13 mouse cellular contexts compared by ENCODE assay signal in genomic region chr7:96357550-96357949, GRCm38 (mm10).
A peak's percentile ranks its signal among the peaks of the same experiment; 100 is the strongest.
DNase-seq lines count a peak whose midpoint lies in the region; ATAC-seq and TF ChIP-seq lines count a peak whose summit lies in the region.
"Had no signal": no experiment of that assay in that cellular context is flagged by ENCODE, and none has a peak within 500 bp of the region (broad histone marks: within the 10 kb centered on the region; RNA-seq: fewer than 3 reads in every experiment).

No protein-coding gene starts in this region.

- no peak for TF ChIP-seq POLR2A in cerebellum, adult 2 months (IDR thresholded peaks at IDR 0.05; ENCODE audit: borderline replicate concordance, insufficient read depth, low read length)

- no peaks in the 10 kb centered on the region for H3K27me3 ChIP-seq in hindbrain, embryonic 10.5 days (ENCODE audit: insufficient read depth, poor library complexity, severe bottlenecking)
- H3K27me3 ChIP-seq in hindbrain, embryonic 11.5 days (ENCODE audit: control insufficient read depth, insufficient read depth, low read length) = no peaks in the 10 kb centered on the region
- H3K27me3 ChIP-seq in cerebellum, adult 2 months (ENCODE audit: control insufficient read depth, insufficient read depth, low read length) = no peaks in the 10 kb centered on the region; the same call in 1 of the 2 replicates
- no peaks in the 10 kb centered on the region for H3K27me3 ChIP-seq in forebrain, embryonic 13.5 days
- no peaks in the 10 kb centered on the region for H3K27me3 ChIP-seq in stomach, postnatal 0 days (ENCODE audit: control insufficient read depth, insufficient read depth, low read length)
- H3K27me3 ChIP-seq: neural tube, embryonic 12.5 days had no signal

- WGBS in hindbrain, embryonic 10.5 days = 64% methylated on average over 6 of the region's 6 CpGs
- 69% methylated on average over 6 of the region's 6 CpGs for WGBS in hindbrain, embryonic 11.5 days
- WGBS in cerebellum, adult 2 months = 12% methylated on average over 6 of the region's 6 CpGs
- 53% methylated on average over 6 of the region's 6 CpGs for WGBS in forebrain, embryonic 13.5 days
- WGBS in stomach, postnatal 0 days = 27% methylated on average over 6 of the region's 6 CpGs

- no peak overlapping the region for H3K4me3 ChIP-seq in hindbrain, embryonic 10.5 days
- H3K4me3 ChIP-seq in hindbrain, embryonic 11.5 days (ENCODE audit: low read depth, low read length) = no peak overlapping the region
- no peak overlapping the region for H3K4me3 ChIP-seq in cerebellum, adult 2 months (replicated peaks; ENCODE audit: insufficient read depth, low read depth, low read length)
- H3K4me3 ChIP-seq in forebrain, embryonic 13.5 days = no peak overlapping the region
- H3K4me3 ChIP-seq in stomach, postnatal 0 days (ENCODE audit: low read depth, low read length) = no peak overlapping the region
- H3K4me3 ChIP-seq: neural tube, embryonic 12.5 days had no signal

- TF ChIP-seq EP300 in stomach, postnatal 0 days (optimal IDR thresholded peaks at IDR 0.05) = no peak

- H3K9ac ChIP-seq in hindbrain, embryonic 11.5 days (ENCODE audit: low read depth, low read length) = no peak overlapping the region
- H3K9ac ChIP-seq in forebrain, embryonic 13.5 days = no peak overlapping the region
- H3K9ac ChIP-seq in stomach, postnatal 0 days (ENCODE audit: low read length) = no peak overlapping the region
- H3K9ac ChIP-seq: neural tube, embryonic 12.5 days had no signal

- H3K36me3 ChIP-seq in hindbrain, embryonic 10.5 days = no peaks in the 10 kb centered on the region
- H3K36me3 ChIP-seq in hindbrain, embryonic 11.5 days (ENCODE audit: control insufficient read depth, insufficient read depth, low read length) = no peaks in the 10 kb centered on the region
- no peaks in the 10 kb centered on the region for H3K36me3 ChIP-seq in forebrain, embryonic 13.5 days (ENCODE audit: poor library complexity, severe bottlenecking)
- no peaks in the 10 kb centered on the region for H3K36me3 ChIP-seq in stomach, postnatal 0 days (ENCODE audit: control insufficient read depth, insufficient read depth, low read length)
- H3K36me3 ChIP-seq: neural tube, embryonic 12.5 days had no signal

- no peak for DNase-seq in hindbrain, embryonic 10.5 days (ENCODE audit: low spot score)
- DNase-seq in hindbrain, embryonic 11.5 days (ENCODE audit: low spot score) = no peak
- peak; percentile 40 to 59 for DNase-seq in cerebellum, adult 2 months
- DNase-seq in heart, postnatal 10 days = peak; percentile 69 to 73
- DNase-seq in stomach, postnatal 0 days (ENCODE audit: low spot score) = no peak
- DNase-seq in adrenal gland, adult 18-20 months (ENCODE audit: low spot score in 2 of 2) = no peak
- no peak for DNase-seq in adrenal gland, postnatal 25 days
- DNase-seq: adrenal gland, postnatal 36 days; right cerebral cortex, postnatal 4 days had no signal

- peaks cover 30% of the 10 kb centered on the region for H3K4me1 ChIP-seq in hindbrain, embryonic 10.5 days (replicated peaks)
- H3K4me1 ChIP-seq in hindbrain, embryonic 11.5 days (replicated peaks; ENCODE audit: control insufficient read depth, insufficient read depth, low read length) = no peaks in the 10 kb centered on the region
- H3K4me1 ChIP-seq in cerebellum, adult 2 months (ENCODE audit: control insufficient read depth, insufficient read depth, low read length) = peaks cover 13% of the 10 kb centered on the region
- H3K4me1 ChIP-seq in forebrain, embryonic 13.5 days = peaks cover 23% of the 10 kb centered on the region
- H3K4me1 ChIP-seq in stomach, postnatal 0 days (replicated peaks; ENCODE audit: control insufficient read depth, insufficient read depth) = no peaks in the 10 kb centered on the region
- H3K4me1 ChIP-seq: neural tube, embryonic 12.5 days had no signal

- no peak for ATAC-seq in hindbrain, embryonic 11.5 days (ENCODE audit: low FRiP score)
- ATAC-seq in forebrain, embryonic 13.5 days = peak; percentile 43; the same call in 1 of the 2 replicates
- no peak for ATAC-seq in stomach, postnatal 0 days (ENCODE audit: low FRiP score, low TSS enrichment)
- ATAC-seq: CD4-positive, CD25-positive, alpha-beta regulatory T cell, adult 4 months had no signal

- no peaks in the 10 kb centered on the region for H3K9me3 ChIP-seq in hindbrain, embryonic 10.5 days
- H3K9me3 ChIP-seq in hindbrain, embryonic 11.5 days (ENCODE audit: control insufficient read depth, low read length) = no peaks in the 10 kb centered on the region
- no peaks in the 10 kb centered on the region for H3K9me3 ChIP-seq in forebrain, embryonic 13.5 days (replicated peaks)
- no peaks in the 10 kb centered on the region for H3K9me3 ChIP-seq in stomach, postnatal 0 days (ENCODE audit: control insufficient read depth, low read length)
- H3K9me3 ChIP-seq: neural tube, embryonic 12.5 days had no signal

- H3K27ac ChIP-seq in hindbrain, embryonic 10.5 days = peak overlapping the region; percentile 45; the same call in 1 of the 2 replicates
- H3K27ac ChIP-seq in hindbrain, embryonic 11.5 days (ENCODE audit: low read depth, low read length) = no peak overlapping the region
- no peak overlapping the region for H3K27ac ChIP-seq in cerebellum, adult 2 months (ENCODE audit: insufficient read depth, low read length)
- peak overlapping the region; percentile 28 for H3K27ac ChIP-seq in forebrain, embryonic 13.5 days
- H3K27ac ChIP-seq in stomach, postnatal 0 days (replicated peaks) = no peak overlapping the region
- H3K27ac ChIP-seq: macrophage; neural tube, embryonic 12.5 days had no signal

- no peak overlapping the region for H3K4me2 ChIP-seq in hindbrain, embryonic 11.5 days (replicated peaks; ENCODE audit: low read depth, low read length)
- no peak overlapping the region for H3K4me2 ChIP-seq in forebrain, embryonic 13.5 days
- H3K4me2 ChIP-seq in stomach, postnatal 0 days (replicated peaks; ENCODE audit: low read depth) = no peak overlapping the region
- H3K4me2 ChIP-seq: neural tube, embryonic 12.5 days had no signal

- TF ChIP-seq CTCF in cerebellum, adult 2 months (IDR thresholded peaks at IDR 0.05; ENCODE audit: borderline replicate concordance, insufficient read depth, low read depth, low read length) = no peak
- TF ChIP-seq CTCF in stomach, postnatal 0 days (IDR thresholded peaks at IDR 0.05; ENCODE audit: low read depth) = no peak

- intact Hi-C loops in heart, postnatal 10 days (cut with DNase I) = loop anchor here (10.0 kb wide), 1 partner anchor 143 kb away; no protein-coding TSS in a partner anchor

Comparison
In these comparisons a context has a peak if more than half of its experiments do, and no peak if none do; other contexts are left out.
1. H3K27ac ChIP-seq: peak in hindbrain, embryonic 10.5 days (single experiment) and forebrain, embryonic 13.5 days (single experiment); none in hindbrain, embryonic 11.5 days (single experiment), cerebellum, adult 2 months (single experiment) and stomach, postnatal 0 days (single experiment).
2. DNase-seq: peak in cerebellum, adult 2 months (2 of 2) and heart, postnatal 10 days (2 of 2); none in hindbrain, embryonic 10.5 days (single experiment), hindbrain, embryonic 11.5 days (single experiment), stomach, postnatal 0 days (single experiment), adrenal gland, adult 18-20 months (0 of 2) and adrenal gland, postnatal 25 days (single experiment).